Mouse (Mus musculus): ENCODE measurements around the gene Notum. TPM values are rescaled to one million over a fixed set of nuclear protein-coding genes. Genes with fewer than 3 reads are reported as not detected.

Gene Notum
- polyA plus RNA-seq, 1 experiment from 2014 or later, result 1.7 TPM

DNA sequence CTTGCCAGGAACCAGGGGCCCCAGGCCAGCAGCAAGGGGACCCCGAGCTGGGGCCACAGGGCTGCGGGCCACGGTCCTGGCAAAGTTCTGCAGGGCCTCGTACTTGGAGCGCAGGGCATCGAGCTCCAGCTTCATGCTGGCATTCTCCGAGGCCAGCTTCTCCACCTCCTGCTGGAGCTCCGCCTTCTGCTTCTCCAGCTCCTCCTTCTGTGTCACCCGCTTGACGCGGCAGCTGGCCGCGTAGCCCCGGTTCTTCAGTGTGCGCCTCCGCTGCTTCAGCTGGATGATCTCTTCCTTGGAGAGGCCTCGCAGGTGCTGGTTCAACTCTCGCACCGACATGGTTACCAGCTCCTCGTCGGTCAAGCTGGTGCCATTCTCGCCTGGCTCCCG is 31.6 kb downstream of the Notum start:
- WGBS, result 80% methylated on average over 21 of the region's 23 CpGs
- no peak overlapping the region for H3K9ac ChIP-seq (ENCODE audit: low read depth, low read length)
- no peak overlapping the region for H3K4me3 ChIP-seq (ENCODE audit: low read depth, low read length)
- no peaks in the 10 kb centered on the region for H3K9me3 ChIP-seq (ENCODE audit: control insufficient read depth, low read length)
- no peak overlapping the region for H3K4me2 ChIP-seq (replicated peaks; ENCODE audit: low read depth, low read length)
- peaks cover 3% of the 10 kb centered on the region for H3K36me3 ChIP-seq (ENCODE audit: control insufficient read depth, insufficient read depth, low read length)
- ATAC-seq (ENCODE audit: low FRiP score), result no peak
- peaks cover 15% of the 10 kb centered on the region for H3K4me1 ChIP-seq (replicated peaks; ENCODE audit: control insufficient read depth, insufficient read depth, low read length)
- DNase-seq (ENCODE audit: low spot score), result no peak
- no peaks in the 10 kb centered on the region for H3K27me3 ChIP-seq (ENCODE audit: control insufficient read depth, insufficient read depth, low read length)
- H3K27ac ChIP-seq (ENCODE audit: low read depth, low read length), result 0 out of 2 replicates have a peak overlapping the region, but pooled peaks have one; percentile 12

- 97% methylated on average over 23 of the region's 23 CpGs for WGBS
These were observed 32.2 kb downstream of the Notum start for GRCm38 (mm10) chr11:120628601-120629340.

DNA sequence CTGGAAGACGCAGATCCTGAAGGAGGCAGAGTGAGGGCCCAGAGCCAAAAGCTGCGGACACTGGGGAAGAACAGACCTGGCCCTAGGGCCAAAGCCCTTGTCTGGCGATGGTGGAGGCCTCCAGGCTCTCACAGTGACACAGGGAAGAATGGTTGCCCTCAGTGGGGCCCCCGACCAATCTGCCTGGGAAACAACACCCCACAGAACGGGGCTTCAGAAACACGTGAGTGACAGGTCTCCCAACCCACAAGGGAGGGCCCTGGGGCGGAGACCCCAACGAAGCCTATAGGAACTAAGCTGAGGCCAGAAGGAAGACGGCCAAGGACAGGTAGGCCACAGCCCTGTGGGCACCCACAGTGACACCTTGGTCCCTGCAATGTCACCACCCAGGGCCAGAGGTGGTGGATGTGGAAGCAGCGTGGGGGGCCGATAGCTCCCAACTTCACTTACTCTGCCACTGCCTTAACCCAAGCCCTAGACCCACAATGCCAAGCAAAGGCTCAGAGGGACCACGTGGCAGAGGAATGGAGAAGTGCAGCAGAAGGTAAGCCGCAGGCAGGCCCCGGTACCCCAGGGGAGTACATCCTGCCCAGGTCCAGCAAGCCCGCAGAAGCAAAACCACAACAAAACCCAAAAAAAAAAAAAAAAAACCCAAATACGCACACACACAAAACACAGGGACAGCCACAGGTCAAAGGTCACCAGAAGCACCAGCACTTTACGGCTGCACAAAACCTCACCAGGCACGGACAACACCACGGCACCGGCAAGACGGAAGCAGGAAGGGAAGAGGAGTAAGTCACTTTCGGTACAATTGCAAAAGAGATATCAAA is 33.3 kb downstream of the Notum start:
- no peak overlapping the region for H3K4me2 ChIP-seq (replicated peaks; ENCODE audit: low read depth, low read length)
- 85% methylated on average over 22 of the region's 22 CpGs for WGBS
- no peaks in the 10 kb centered on the region for H3K27me3 ChIP-seq (ENCODE audit: control insufficient read depth, insufficient read depth, low read length)
- no peaks in the 10 kb centered on the region for H3K9me3 ChIP-seq (ENCODE audit: control insufficient read depth, low read length)
- H3K9ac ChIP-seq (ENCODE audit: low read depth, low read length), result no peak overlapping the region
- H3K36me3 ChIP-seq (ENCODE audit: control insufficient read depth, insufficient read depth, low read length), result peaks cover 3% of the 10 kb centered on the region
- H3K27ac ChIP-seq (ENCODE audit: low read depth, low read length), result no peak overlapping the region
- no peak for ATAC-seq (ENCODE audit: low FRiP score)
- H3K4me1 ChIP-seq (replicated peaks; ENCODE audit: control insufficient read depth, insufficient read depth, low read length), result peaks cover 17% of the 10 kb centered on the region
- H3K4me3 ChIP-seq (ENCODE audit: low read depth, low read length), result no peak overlapping the region
- no peak for DNase-seq (ENCODE audit: low spot score)

More at GRCm38 (mm10) chr11:120628601-120629340, 32.2 kb downstream of the Notum start:
- DNase-seq (ENCODE audit: low spot score) (no peak), ATAC-seq (ENCODE audit: low FRiP score) (no peak)
- Histone ChIP-seq H3K9me3 (ENCODE audit: control insufficient read depth, low read length) (no peaks in the 10 kb centered on the region), H3K4me1 (replicated peaks; ENCODE audit: control insufficient read depth, insufficient read depth, low read length) (peaks cover 17% of the 10 kb centered on the region), H3K4me2 (replicated peaks; ENCODE audit: low read depth, low read length) (no peak overlapping the region), H3K27ac (ENCODE audit: low read depth, low read length) (no peak overlapping the region), H3K4me3 (ENCODE audit: low read depth, low read length) (no peak overlapping the region), H3K27me3 (ENCODE audit: control insufficient read depth, insufficient read depth, low read length) (no peaks in the 10 kb centered on the region), H3K9ac (ENCODE audit: low read depth, low read length) (no peak overlapping the region), H3K36me3 (ENCODE audit: control insufficient read depth, insufficient read depth, low read length) (peaks cover 3% of the 10 kb centered on the region)

DNA sequence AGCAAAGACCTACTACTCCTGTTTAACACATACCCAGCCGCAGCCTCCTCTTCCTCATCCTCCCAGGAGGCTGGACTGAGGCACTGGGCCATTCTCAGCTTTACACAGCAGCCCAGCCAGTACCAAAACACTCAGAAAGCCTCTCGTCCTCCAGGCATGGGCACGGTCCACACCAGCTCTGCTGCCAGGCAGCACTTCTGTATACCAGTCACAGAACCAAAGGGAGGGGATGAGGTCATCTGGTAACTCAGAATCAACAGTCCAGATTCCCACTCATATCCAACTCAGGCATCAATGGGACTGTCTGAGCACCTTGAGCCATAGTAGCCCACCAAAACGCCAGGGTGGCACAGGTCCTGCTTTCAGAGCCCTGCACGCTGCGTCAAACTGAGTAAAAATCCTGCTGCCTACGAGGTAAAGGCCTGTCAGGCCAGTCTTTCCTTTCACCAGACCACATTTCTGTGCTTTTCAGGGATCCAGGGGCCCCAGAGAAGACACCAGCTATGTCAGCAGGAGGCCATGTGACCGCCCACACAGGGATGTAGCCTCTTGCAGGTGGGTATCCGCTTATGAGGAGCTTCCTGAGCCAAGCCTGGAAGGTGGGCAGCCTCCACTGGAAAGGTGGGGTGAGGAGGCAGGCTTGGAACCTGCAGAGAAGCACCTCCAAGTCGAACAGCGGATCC is 34.0 kb downstream of the Notum start:
- ATAC-seq (ENCODE audit: low FRiP score) (no peak), DNase-seq (ENCODE audit: low spot score) (no peak)
- Histone ChIP-seq H3K9me3 (ENCODE audit: control insufficient read depth, low read length) (no peaks in the 10 kb centered on the region), H3K9ac (ENCODE audit: low read depth, low read length) (no peak overlapping the region), H3K4me1 (replicated peaks; ENCODE audit: control insufficient read depth, insufficient read depth, low read length) (peaks cover 12% of the 10 kb centered on the region), H3K27me3 (ENCODE audit: control insufficient read depth, insufficient read depth, low read length) (no peaks in the 10 kb centered on the region), H3K36me3 (ENCODE audit: control insufficient read depth, insufficient read depth, low read length) (peaks cover 3% of the 10 kb centered on the region), H3K4me2 (replicated peaks; ENCODE audit: low read depth, low read length) (no peak overlapping the region), H3K4me3 (ENCODE audit: low read depth, low read length) (no peak overlapping the region), H3K27ac (ENCODE audit: low read depth, low read length) (no peak overlapping the region)
- 92% methylated on average over 11 of the region's 11 CpGs for WGBS

DNA sequence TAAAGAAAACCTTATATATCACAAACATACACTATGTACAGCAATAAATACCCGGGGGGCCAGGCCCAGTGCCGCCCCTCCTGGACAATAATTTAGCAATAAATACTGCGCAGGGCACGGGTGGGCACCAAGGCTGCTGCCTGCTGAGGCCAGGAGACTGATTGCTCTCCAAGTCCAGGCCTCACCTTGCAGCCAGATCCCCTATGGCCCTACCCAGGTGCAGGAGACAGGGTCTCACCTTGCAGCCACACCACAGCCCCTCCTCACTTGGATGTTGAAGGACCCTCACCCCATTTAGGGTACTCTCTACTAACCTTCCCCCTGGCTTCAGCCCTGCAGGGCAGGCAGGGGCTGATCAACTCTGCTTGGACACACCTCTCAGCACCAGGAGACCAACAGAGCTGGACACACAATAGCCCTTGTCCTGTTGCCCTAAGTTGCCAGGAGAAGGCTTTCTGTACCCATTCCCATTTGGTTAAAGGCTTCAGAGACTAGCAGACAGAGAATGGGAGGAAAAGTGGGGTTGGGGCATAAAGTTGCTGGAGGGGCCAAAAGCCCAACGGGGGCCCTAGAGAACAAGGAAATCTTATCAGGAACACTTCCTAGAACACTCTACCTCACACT is 35.7 kb downstream of the Notum start, which contains the start of gene Sirt7:
Gene Sirt7, minus strand, starts transcription at position 89 of the 624 bp plus-strand sequence.
- Histone ChIP-seq H3K27me3 (ENCODE audit: control insufficient read depth, insufficient read depth, low read length) (no peaks in the 10 kb centered on the region), H3K27ac (ENCODE audit: low read depth, low read length) (peak within 1 kb of the TSS; percentile 79), H3K9me3 (ENCODE audit: control insufficient read depth, low read length) (no peaks in the 10 kb centered on the region), H3K4me3 (ENCODE audit: low read depth, low read length) (peak within 1 kb of the TSS; percentile 93), H3K9ac (ENCODE audit: low read depth, low read length) (peak within 1 kb of the TSS; percentile 67), H3K4me1 (replicated peaks; ENCODE audit: control insufficient read depth, insufficient read depth, low read length) (peaks cover 8% of the 10 kb centered on the region), H3K36me3 (ENCODE audit: control insufficient read depth, insufficient read depth, low read length) (peaks cover 10% of the 10 kb centered on the region), H3K4me2 (replicated peaks; ENCODE audit: low read depth, low read length) (peak within 1 kb of the TSS; percentile 93)
- DNase-seq (ENCODE audit: low spot score) (no peak), ATAC-seq (ENCODE audit: low FRiP score) (peak; percentile 48)
- WGBS, result 25% methylated on average over 5 of the region's 5 CpGs

- peaks cover 12% of the 10 kb centered on the region for H3K36me3 ChIP-seq (ENCODE audit: control insufficient read depth, insufficient read depth, low read length)
- DNase-seq (ENCODE audit: low spot score) (peak; percentile 90), ATAC-seq (ENCODE audit: low FRiP score) (peak; percentile 80)
- WGBS, result under 1% methylated on average over 53 of the region's 53 CpGs
- H3K27ac ChIP-seq (ENCODE audit: low read depth, low read length), result peak overlapping the region; percentile 79
- H3K9me3 ChIP-seq (ENCODE audit: control insufficient read depth, low read length), result no peaks in the 10 kb centered on the region
- peak overlapping the region; percentile 93 for H3K4me2 ChIP-seq (replicated peaks; ENCODE audit: low read depth, low read length)
- peak overlapping the region; percentile 93 for H3K4me3 ChIP-seq (ENCODE audit: low read depth, low read length)
- peak overlapping the region; percentile 67 for H3K9ac ChIP-seq (ENCODE audit: low read depth, low read length)
- no peaks in the 10 kb centered on the region for H3K27me3 ChIP-seq (ENCODE audit: control insufficient read depth, insufficient read depth, low read length)
- peaks cover 7% of the 10 kb centered on the region for H3K4me1 ChIP-seq (replicated peaks; ENCODE audit: control insufficient read depth, insufficient read depth, low read length)
These were observed 36.3 kb downstream of the Notum start for GRCm38 (mm10) chr11:120624680-120625111.

DNA sequence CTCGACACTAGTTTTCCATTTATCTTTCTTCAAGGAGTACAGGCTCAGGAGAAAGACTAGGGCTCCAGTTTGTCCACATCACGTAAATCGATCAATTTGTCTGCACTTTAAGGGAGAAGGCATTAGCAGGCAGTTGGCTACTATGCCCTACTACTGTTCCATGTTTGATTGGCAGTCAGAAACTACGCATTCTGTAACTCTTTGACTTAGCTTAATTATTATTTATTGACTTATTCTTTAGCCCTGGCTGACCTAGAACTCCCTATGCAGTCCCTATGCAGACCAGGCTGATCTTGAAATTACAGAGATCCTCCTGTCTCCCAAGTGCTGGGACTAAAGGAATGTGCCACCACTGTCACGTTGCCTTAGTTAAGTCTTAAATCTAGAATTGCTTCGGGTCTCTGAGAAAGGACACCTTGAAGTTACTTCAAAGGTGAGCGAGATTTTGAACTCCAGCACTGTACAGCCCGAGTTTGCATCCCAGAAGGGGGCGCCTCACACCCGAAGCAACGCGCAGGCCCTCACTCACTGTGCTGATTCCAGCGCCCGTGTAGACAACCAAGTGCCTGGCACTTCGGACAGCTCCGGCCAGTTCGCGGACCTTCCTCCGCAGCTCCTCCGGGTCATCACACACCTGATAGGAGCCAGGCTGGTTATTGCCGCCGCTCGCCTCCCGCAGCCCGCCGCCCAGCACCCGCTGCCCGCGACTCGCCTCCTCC is 36.9 kb downstream of the Notum start:
- H3K36me3 ChIP-seq (ENCODE audit: control insufficient read depth, insufficient read depth, low read length), result peaks cover 11% of the 10 kb centered on the region
- peak overlapping the region; percentile 67 for H3K9ac ChIP-seq (ENCODE audit: low read depth, low read length)
- H3K4me2 ChIP-seq (replicated peaks; ENCODE audit: low read depth, low read length), result peak overlapping the region; percentile 93
- peak overlapping the region; percentile 93 for H3K4me3 ChIP-seq (ENCODE audit: low read depth, low read length)
- ATAC-seq (ENCODE audit: low FRiP score) (peak; percentile 70), DNase-seq (ENCODE audit: low spot score) (peak; percentile 62)
- no peaks in the 10 kb centered on the region for H3K9me3 ChIP-seq (ENCODE audit: control insufficient read depth, low read length)
- WGBS, result 12% methylated on average over 30 of the region's 30 CpGs
- peaks cover 7% of the 10 kb centered on the region for H3K4me1 ChIP-seq (replicated peaks; ENCODE audit: control insufficient read depth, insufficient read depth, low read length)
- H3K27ac ChIP-seq (ENCODE audit: low read depth, low read length), result peak overlapping the region; percentile 79
- no peaks in the 10 kb centered on the region for H3K27me3 ChIP-seq (ENCODE audit: control insufficient read depth, insufficient read depth, low read length)

GRCm38 (mm10) chr11:120622805-120623204 is 38.2 kb downstream of the Notum start:
- no peak overlapping the region for H3K9ac ChIP-seq (ENCODE audit: low read depth, low read length)
- peaks cover 12% of the 10 kb centered on the region; the same call in 1 of the 2 replicates for H3K36me3 ChIP-seq (ENCODE audit: control insufficient read depth, insufficient read depth, low read length)
- no peak overlapping the region for H3K27ac ChIP-seq (ENCODE audit: low read depth, low read length)
- no peak overlapping the region for H3K4me3 ChIP-seq (ENCODE audit: low read depth, low read length)
- H3K4me2 ChIP-seq (replicated peaks; ENCODE audit: low read depth, low read length), result no peak overlapping the region
- DNase-seq (ENCODE audit: low spot score) (no peak), ATAC-seq (ENCODE audit: low FRiP score) (no peak)
- no peaks in the 10 kb centered on the region for H3K27me3 ChIP-seq (ENCODE audit: control insufficient read depth, insufficient read depth, low read length)
- 91% methylated on average over 6 of the region's 6 CpGs for WGBS
- H3K9me3 ChIP-seq (ENCODE audit: control insufficient read depth, low read length), result no peaks in the 10 kb centered on the region
- H3K4me1 ChIP-seq (replicated peaks; ENCODE audit: control insufficient read depth, insufficient read depth, low read length), result peaks cover 7% of the 10 kb centered on the region
